Mouse (Mus musculus) hematopoietic stem cell, adult 5-6 weeks (primary cell): ENCODE data around the gene Sost. TPM values are rescaled to one million over a fixed set of nuclear protein-coding genes. Genes with fewer than 3 reads are reported as not detected.
A peak's percentile ranks its signal among the peaks of the same experiment; 100 is the strongest.
"Not testable (repeated sequence)": the region's sequence is repeated elsewhere in the genome, so short reads cannot be mapped to it uniquely, and the experiment has no call there.

Experiments used
- ATAC-seq, 2 experiments: fragments of 125-278 bp in 1 of 2; replicated peaks in 1 of 2; 2 replicates each; pipeline ENCODE4 v1.8.0; 2016 to 2017; ENCODE audit warnings: inconsistent platforms in 2 of 2, mild to moderate bottlenecking in 2 of 2, moderate number of reproducible peaks in 2 of 2, low read depth in 1 of 2, moderate TSS enrichment in 1 of 2; ENCODE audit not compliant: low FRiP score in 2 of 2, poor library complexity in 2 of 2, severe bottlenecking in 2 of 2, insufficient read depth in 1 of 2, low TSS enrichment in 1 of 2
- total RNA-seq: library from RNA; stranded (forward); fragments of 172-1452, 232-1000 nt; gene quantifications from 2 replicates; pipeline ENCODE4 v1.2.3, GENCODE M21; 2017

The Sost gene
- total RNA-seq, 1 experiment from 2014 or later = not detected

DNA sequence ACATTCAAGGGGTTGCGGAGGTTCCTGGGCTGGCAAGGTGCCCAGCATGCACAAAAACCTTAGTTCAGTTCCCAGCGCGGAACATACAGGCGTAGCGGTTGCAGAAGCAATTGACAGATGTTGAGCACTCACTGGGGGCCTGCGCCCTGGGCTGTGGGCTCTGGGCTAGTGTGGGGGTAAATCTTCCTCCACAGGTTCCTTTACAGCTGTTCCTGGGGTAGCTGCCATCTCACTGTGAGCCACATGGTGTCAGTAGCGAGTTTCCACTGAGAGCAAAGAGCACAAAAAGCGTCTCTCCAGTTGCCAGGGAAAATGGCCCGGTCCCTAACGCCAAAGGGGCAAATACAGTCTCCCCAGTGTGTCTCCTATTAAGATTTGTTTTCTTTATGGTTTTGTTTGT is 19.2 kb upstream of the Sost start:
- ATAC-seq = peak; percentile 53 to 54

- not testable (repeated sequence) for ATAC-seq
Measured at GRCm38 (mm10) chr11:101985450-101985849, 18.6 kb upstream of the Sost start.

- peak; percentile 64 to 67 for ATAC-seq
Measured at GRCm38 (mm10) chr11:101984054-101985025, 17.5 kb upstream of the Sost start, which contains the start of gene Cfap97d1. Cfap97d1 (plus strand) TSS chr11:101984279.

- ATAC-seq = no peak
Measured at GRCm38 (mm10) chr11:101983431-101983921, 16.7 kb upstream of the Sost start.

DNA sequence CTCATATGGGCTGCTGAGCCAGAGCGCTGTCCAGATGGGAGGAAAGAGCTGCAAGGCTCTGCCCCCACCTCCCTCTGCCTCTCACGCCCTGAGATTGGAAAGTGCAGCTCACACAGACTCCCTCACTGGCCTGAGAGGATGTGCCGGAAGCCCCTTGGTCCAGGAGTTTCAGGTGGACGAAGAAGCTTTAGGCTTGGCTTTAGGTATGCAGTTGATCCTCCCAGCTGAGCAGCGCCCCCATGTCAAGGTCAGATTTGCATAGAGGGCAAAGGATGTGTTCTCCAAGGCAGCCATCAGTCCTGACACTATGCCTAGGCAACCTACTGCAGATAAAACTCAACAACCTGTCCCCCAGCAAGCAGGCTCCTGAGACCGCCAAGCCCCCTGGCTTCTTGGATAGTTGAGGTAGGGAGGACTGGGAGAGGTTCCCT is 16.2 kb upstream of the Sost start:
- ATAC-seq = no peak

DNA sequence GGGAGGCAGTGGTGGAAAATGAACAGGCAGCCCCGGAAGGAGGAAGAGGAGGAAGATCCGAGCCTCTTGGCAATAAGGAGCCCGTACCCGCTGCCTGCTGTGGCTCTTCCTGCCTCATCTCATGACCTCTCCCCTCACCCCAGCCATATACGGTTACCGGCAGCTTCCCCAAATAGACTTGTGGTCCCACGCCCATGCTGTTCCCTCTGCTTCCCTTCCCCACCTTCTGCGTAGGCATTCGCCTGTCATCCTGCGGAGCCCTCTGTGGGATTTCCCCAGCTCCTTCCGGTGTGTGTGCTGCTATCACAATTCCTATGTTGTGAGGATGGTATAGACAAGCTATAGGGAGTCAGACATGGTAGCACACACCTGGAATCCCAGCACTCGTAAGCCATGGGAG is 15.0 kb upstream of the Sost start:
- peak; percentile 24 to 37; a peak in 1 of 4 replicates for ATAC-seq

GRCm38 (mm10) chr11:101980603-101981157 is 13.9 kb upstream of the Sost start:
- ATAC-seq = no peak

GRCm38 (mm10) chr11:101979140-101979539 is 12.3 kb upstream of the Sost start:
- no peak for ATAC-seq

- ATAC-seq = no peak
Measured at GRCm38 (mm10) chr11:101976949-101977348, 10.1 kb upstream of the Sost start.

DNA sequence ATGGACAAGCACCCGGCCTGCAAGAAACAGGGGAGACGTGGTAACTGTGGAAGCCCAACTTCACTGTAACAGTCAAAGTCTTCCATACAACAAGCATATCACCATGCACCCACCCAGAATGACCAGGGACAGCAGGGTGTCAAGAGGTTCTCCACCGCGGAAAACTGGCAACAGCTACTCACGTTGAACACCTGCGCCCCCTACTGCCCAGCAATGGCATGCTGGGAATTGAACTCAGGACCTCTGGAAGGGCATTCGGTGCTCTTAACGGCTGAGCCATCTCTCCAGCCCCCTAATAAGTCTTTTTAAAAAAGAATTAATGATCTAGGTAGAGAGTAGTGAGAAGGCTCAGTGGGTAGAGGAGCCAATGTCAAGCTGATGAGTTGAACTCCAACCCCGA is 8.1 kb upstream of the Sost start:
- no peak for ATAC-seq

DNA sequence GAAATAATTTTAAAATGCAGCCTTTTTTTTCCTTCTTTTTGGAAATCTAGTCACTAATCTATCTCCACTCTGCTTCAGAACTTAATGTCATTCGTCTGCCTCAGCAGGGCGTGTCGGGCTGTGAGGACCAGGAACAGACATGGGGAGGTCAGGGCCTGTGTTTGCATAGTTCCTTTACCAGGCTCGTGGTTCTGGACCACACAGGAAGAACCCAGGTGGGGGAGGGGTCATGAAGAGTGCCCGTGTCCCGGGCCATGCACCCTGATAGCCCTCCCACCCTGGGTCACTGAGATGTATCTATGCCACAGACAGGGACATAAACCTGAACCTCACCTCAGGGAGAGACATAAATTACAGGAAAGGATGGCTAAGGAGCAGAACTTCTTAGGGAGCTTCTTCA is 7.4 kb upstream of the Sost start:
- ATAC-seq = no peak

DNA sequence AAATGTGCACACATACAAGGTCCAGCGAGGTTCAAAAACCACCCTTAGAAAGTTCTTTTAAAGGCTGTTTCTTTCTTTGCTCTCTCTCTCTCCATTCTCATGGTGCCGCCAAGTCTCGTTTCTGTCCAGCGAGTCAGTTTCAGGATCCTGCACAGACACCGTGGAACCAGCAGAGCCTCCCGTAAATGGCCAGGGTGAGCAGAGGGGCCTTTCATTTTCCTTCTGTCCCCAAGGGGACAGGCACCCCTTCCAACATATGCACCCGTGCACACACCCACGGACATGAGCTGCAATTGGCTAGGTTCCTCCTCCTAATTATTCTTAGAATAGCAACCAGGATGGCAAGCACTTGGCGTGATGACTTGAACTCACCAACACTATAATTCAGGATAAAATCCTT is 6.7 kb upstream of the Sost start:
- no peak for ATAC-seq

DNA sequence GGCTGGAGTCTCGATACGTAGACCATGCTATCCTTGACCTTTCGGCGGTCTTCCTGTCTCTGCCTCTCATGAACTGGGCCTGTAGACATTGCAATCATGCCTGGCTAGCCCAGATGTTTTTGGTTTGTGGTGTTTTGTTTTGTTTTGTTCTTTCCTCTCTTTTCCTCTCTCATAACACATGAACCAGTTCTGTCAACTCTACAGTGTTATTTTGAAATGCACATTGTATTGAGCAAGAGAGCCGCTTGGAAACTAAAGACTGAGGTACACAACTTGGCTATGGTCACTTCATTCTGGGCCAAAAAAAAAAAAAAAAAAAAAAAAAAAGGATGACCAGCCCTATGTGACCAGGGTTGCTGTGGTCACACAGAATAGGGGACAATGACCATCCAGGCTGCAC is 5.8 kb upstream of the Sost start:
- no peak for ATAC-seq

GRCm38 (mm10) chr11:101972097-101972496 is 5.3 kb upstream of the Sost start:
- no peak for ATAC-seq

GRCm38 (mm10) chr11:101971410-101971809 is 4.6 kb upstream of the Sost start:
- ATAC-seq = no peak

DNA sequence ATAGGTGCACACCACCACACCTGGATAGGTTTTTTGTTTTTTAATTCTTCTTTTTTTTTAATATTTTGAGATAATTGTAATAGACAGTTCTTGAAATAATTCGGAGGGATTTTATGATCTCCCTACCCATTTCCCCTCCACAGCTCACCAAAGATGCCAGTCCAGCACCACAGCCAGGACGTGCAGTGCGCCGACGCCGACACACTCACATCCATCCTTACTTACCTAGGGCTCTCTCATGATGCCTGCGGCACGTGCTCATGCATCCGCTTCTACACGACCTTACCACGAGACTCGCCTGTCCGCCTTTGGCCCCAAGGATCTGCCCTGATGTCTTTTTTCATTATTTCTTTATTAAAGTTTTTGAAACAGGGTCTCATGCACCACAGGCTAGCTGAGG is 3.0 kb upstream of the Sost start:
- no peak for ATAC-seq

DNA sequence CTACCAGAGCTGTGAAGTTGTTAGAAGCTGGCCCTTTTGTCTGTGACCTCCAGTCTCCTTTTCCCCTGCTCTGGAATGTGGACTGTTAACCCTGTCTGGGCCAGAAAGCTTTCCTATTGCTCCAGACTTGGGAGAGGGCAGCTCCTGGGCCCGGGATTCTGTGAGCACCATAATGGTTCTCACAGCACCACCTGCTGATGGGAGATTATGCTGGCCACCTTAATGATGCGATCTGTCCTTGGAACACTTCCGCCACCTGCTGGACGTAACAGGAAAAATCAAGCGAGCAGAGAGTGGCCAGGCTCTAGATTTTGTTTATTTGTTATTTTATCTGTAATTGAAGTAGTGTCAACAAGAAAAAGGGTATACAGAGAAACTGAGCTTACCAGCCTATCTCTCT is 2.0 kb upstream of the Sost start:
- ATAC-seq = peak; percentile 77 to 78

GRCm38 (mm10) chr11:101968311-101968710 is 1.5 kb upstream of the Sost start:
- no peak for ATAC-seq
